Mouse (Mus musculus): Measurements from ENCODE around the gene 1810037I17Rik. TPM values are rescaled to one million over a fixed set of nuclear protein-coding genes. Genes with fewer than 3 reads are reported as not detected.

1810037I17Rik gene
- 37.0 TPM in 2 replicates for polyA plus RNA-seq (2012; rRNA removed)

DNA sequence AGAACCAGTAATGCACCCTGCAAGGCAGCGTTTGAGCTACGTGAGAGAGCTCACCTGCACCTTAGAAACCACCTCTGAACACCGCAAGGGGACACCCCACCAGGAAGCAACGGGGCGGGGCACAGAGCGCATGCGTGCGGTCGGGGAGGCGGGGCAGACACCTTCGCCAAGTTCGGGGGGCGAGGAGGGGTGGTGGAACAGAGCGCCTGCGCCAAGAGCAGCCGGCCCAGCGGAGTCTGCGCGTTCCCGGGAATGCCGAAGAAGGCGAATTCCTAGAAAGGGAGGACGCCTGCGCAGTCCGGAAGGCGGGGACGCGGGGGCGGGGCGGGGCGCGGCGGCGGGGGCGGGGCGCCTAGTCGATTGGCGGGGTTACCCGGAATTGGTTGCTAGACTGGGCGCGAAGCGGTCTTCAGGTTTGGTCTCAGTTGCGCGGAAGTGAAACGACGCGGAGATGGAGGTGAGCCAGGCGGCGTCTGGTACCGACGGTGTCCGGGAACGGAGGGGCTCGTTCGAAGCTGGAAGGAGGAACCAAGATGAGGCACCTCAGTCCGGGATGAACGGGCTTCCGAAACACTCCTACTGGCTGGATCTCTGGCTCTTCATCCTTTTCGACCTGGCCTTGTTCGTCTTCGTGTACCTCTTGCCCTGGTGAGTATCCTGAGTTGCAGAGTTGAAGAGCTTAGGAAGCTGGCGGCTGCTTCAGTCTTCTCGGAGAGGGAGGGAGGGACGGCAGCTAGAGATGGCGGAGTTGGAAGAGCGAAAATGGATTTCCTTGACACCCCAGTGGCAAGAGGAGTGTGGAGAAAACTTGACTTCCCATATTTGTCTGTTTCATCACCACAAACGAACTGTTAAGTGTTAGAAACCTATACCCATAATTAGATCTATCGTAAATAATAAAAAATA lies at the start of gene 1810037I17Rik:
TSS of gene 1810037I17Rik (plus strand) at position 195 of the 906 bp plus-strand sequence.

DNA sequence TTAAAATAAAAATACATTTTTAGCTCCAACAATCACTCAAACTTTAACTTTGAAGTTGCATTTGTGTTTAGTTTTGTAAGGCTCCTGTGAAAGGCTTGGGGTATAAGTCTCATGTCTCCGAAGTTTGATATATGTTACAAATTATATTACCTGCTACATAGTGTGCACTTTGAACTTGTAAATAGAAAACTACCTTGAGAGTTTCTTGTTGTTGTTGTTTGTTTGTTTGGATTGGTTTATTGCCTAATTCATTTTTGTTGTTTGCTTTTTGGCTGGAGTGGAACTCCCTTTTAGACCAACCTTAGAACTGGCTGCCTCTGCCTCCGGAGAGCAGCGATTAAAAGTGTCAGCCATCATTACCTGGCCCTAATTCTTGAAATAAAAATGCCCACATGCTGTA lies 29.2 kb upstream of the 1810037I17Rik start, which contains the start of gene Fabp2:
TSS of gene Fabp2 (plus strand) at position 301 of the 400 bp plus-strand sequence.

DNA sequence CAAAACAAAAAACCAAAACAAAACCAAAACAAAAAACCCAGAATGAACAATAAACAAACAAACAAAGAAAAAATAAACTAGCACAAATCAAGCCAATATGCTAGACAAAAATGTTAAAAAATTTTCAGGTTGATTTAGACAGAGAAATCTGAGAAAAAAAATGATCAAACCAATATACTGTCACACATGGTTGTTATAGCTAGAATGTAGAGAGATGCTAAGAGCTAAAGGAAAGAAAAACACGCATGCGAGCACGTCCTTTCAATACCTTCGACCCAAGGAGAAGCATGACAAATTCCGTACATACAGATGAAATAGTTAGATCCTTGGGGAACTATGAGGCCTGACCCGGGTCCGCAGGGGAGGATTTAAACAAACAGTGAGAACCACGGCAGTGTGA lies 4.7 kb upstream of the 1810037I17Rik start, which contains the start of gene Gm10959:
TSS of gene Gm10959 (minus strand) at position 101 of the 400 bp plus-strand sequence.

Other genes starting within 250 kb of the 1810037I17Rik start
- gene Pde5a, start 195.3 kb upstream of the 1810037I17Rik start, polyA plus RNA-seq (2012; rRNA removed), result 1.4 and 1.5 TPM in 2 replicates
- gene Fabp2, start 29.1 kb upstream of the 1810037I17Rik start, polyA plus RNA-seq (2012; rRNA removed), result 5.9 and 13.7 TPM in 2 replicates
- not detected in 2 replicates for gene Gm10959, start 4.8 kb upstream of the 1810037I17Rik start, polyA plus RNA-seq (2012; rRNA removed)
- 1.3 and 1.4 TPM in 2 replicates for gene Usp53, start 60.3 kb downstream of the 1810037I17Rik start, polyA plus RNA-seq (2012; rRNA removed)
- gene Myoz2, start 110.8 kb downstream of the 1810037I17Rik start, polyA plus RNA-seq (2012; rRNA removed), result 0.12 TPM in 1 of 2 replicates, not detected in the other